Comparison of ENCODE assay signal across 4 mouse cellular contexts in the genomic region with DNA sequence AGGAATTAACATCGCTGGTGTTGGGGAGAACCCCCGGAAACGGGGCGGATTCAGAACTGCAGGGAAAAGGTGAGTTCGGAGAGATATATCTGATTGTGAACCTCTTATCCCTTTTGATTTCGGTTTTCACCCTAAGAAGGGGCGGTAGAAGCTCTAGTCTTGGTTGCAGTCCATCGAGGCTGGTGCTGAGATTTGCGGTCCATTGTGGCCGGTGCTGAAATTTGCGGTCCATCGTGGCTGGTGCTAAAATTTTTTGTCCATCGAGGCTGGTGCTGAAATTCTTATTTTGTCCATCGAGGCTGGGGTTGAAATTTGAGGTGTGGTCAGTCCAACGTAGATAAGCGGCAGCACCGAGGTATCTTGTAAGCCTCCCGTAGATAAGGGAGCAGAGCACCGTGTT.
DNase-seq lines count a peak whose midpoint lies in the region; TF ChIP-seq lines count a peak whose summit lies in the region.
"Not testable (repeated sequence)": the region's sequence is repeated elsewhere in the genome, so short reads cannot be mapped to it uniquely, and the experiment has no call there.

No protein-coding gene starts in this region.

- H3K4me2 ChIP-seq in myocyte (ENCODE audit: low read depth) = not testable (repeated sequence)

- not testable (repeated sequence) for H3K27me3 ChIP-seq in MEL (ENCODE audit: control insufficient read depth in 1 of 2, insufficient read depth in 2 of 2, low read length in 2 of 2); myocyte (ENCODE audit: control insufficient read depth, insufficient read depth, insufficient read length)

- H3ac ChIP-seq in myocyte (ENCODE audit: control insufficient read depth, insufficient read length) = not testable (repeated sequence)

- not testable (repeated sequence) for H3K9me3 ChIP-seq in MEL (replicated peaks; ENCODE audit: insufficient read depth, low read length)

- H3K4me1 ChIP-seq in MEL (ENCODE audit: control insufficient read depth in 1 of 2, insufficient read depth in 2 of 2, low read length in 2 of 2) = not testable (repeated sequence)

- H3K36me3 ChIP-seq in MEL (ENCODE audit: control insufficient read depth in 1 of 2, insufficient read depth in 2 of 2, low read length in 2 of 2); myocyte (ENCODE audit: control insufficient read depth, insufficient read depth): not testable (repeated sequence)

- TF ChIP-seq CTCF in MEL (IDR thresholded peaks at IDR 0.05 in 2 of 3, conservative IDR thresholded peaks at IDR 0.05 in 1 of 3; ENCODE audit: control insufficient read depth in 1 of 3, insufficient read depth in 1 of 3, low read depth in 2 of 3, low read length in 3 of 3, poor library complexity in 1 of 3, severe bottlenecking in 1 of 3) = not testable (repeated sequence)

- not testable (repeated sequence) for H3K4me3 ChIP-seq in MEL (ENCODE audit: control insufficient read depth in 1 of 2, insufficient read depth in 1 of 2, low read depth in 2 of 2, low read length in 2 of 2); myocyte

- not testable (repeated sequence) for H3K27ac ChIP-seq in MEL (ENCODE audit: control insufficient read depth, low read depth, low read length)

- H3K9ac ChIP-seq in MEL (ENCODE audit: control insufficient read depth, low read depth, low read length, poor library complexity, severe bottlenecking) = not testable (repeated sequence)

- not testable (repeated sequence) for TF ChIP-seq RAD21 in MEL (IDR thresholded peaks at IDR 0.05; ENCODE audit: low read depth, low read length)

- H3K79me2 ChIP-seq in MEL (ENCODE audit: control insufficient read depth, insufficient read depth, low read length, poor library complexity); myocyte (ENCODE audit: control insufficient read depth, insufficient read depth): not testable (repeated sequence)

- not testable (repeated sequence) for TF ChIP-seq EP300 in MEL (IDR thresholded peaks at IDR 0.05; ENCODE audit: low read depth in 1 of 2, low read length in 2 of 2)

- DNase-seq in ES-CJ7 (ENCODE audit: low read depth, low spot score) (peak; percentile 29), MEL (ENCODE audit: low read depth, low spot score) (peak; percentile 2), WW6 (ENCODE audit: low read depth, low spot score) (peak; percentile 22)

- TF ChIP-seq POLR2A in MEL (IDR thresholded peaks at IDR 0.05; ENCODE audit: control insufficient read depth in 1 of 2, insufficient read depth in 1 of 2, low read depth in 1 of 2, low read length in 2 of 2, poor library complexity in 1 of 2); myocyte (IDR thresholded peaks at IDR 0.05; ENCODE audit: insufficient read length, low read depth): not testable (repeated sequence)

TF ChIP-seq in myocyte, 11 proteins besides CTCF, POLR2A, EP300 and RAD21:
- TF ChIP-seq REST (IDR thresholded peaks at IDR 0.05; ENCODE audit: insufficient read depth, insufficient read length) = peak; percentile 61
